Mouse (Mus musculus): ENCODE data around the gene Scaf8.

The Scaf8 gene

GRCm38 (mm10) chr17:3212105-3212504 is 97.3 kb downstream of the Scaf8 start:
- WGBS, result 49% methylated on average over 4 of the region's 4 CpGs

- 82% methylated on average over 10 of the region's 10 CpGs for WGBS
Measured at GRCm38 (mm10) chr17:3212886-3213285, 98.1 kb downstream of the Scaf8 start.

- 92% methylated on average over 2 of the region's 2 CpGs for WGBS
Measured at GRCm38 (mm10) chr17:3214852-3215251, 100.1 kb downstream of the Scaf8 start.

- 80% methylated on average over 5 of the region's 5 CpGs for WGBS
Measured at GRCm38 (mm10) chr17:3217023-3217422, 102.3 kb downstream of the Scaf8 start.

GRCm38 (mm10) chr17:3218364-3218763 is 103.6 kb downstream of the Scaf8 start:
- 47% methylated on average over 7 of the region's 7 CpGs for WGBS

- 39% methylated on average over 5 of the region's 5 CpGs for WGBS
Measured at GRCm38 (mm10) chr17:3218916-3219315, 104.1 kb downstream of the Scaf8 start.

- WGBS, result 48% methylated on average over 11 of the region's 11 CpGs
Measured at GRCm38 (mm10) chr17:3220201-3220600, 105.4 kb downstream of the Scaf8 start.

GRCm38 (mm10) chr17:3223071-3223470 is 108.3 kb downstream of the Scaf8 start:
- WGBS, result 53% methylated on average over 2 of the region's 2 CpGs

- WGBS, result 59% methylated on average over 3 of the region's 3 CpGs
Measured at GRCm38 (mm10) chr17:3223721-3224120, 108.9 kb downstream of the Scaf8 start.

GRCm38 (mm10) chr17:3224383-3225106 is 109.8 kb downstream of the Scaf8 start:
- WGBS, result 43% methylated on average over 4 of the region's 4 CpGs

GRCm38 (mm10) chr17:3230231-3231000 is 115.6 kb downstream of the Scaf8 start:
- WGBS, result 59% methylated on average over 17 of the region's 17 CpGs

GRCm38 (mm10) chr17:3232626-3233025 is 117.9 kb downstream of the Scaf8 start:
- 61% methylated on average over 5 of the region's 5 CpGs for WGBS

- WGBS, result 68% methylated on average over 3 of the region's 3 CpGs
Measured at GRCm38 (mm10) chr17:3243672-3244071, 128.9 kb downstream of the Scaf8 start.

GRCm38 (mm10) chr17:3244881-3245739 is 130.3 kb downstream of the Scaf8 start:
- WGBS, result 62% methylated on average over 8 of the region's 8 CpGs

- 48% methylated on average over 7 of the region's 7 CpGs for WGBS
Measured at GRCm38 (mm10) chr17:3246665-3247370, 132.0 kb downstream of the Scaf8 start.
